Mouse (Mus musculus): ENCODE results near the gene Prss30. TPM values are rescaled to one million over a fixed set of nuclear protein-coding genes. Genes with fewer than 3 reads are reported as not detected.
"Not testable (repeated sequence)": the region's sequence is repeated elsewhere in the genome, so short reads cannot be mapped to it uniquely, and the experiment has no call there.

Gene Prss30
- polyA plus RNA-seq, 1 experiment from 2014 or later = not detected

GRCm38 (mm10) chr17:23947486-23947885 is 32.9 kb downstream of the Prss30 start:
- H3K36me3 ChIP-seq; H3K4me2 ChIP-seq (replicated peaks); H3K27me3 ChIP-seq; ATAC-seq (ENCODE audit: low FRiP score, low read depth); H3K4me3 ChIP-seq; H3K9ac ChIP-seq; H3K9me3 ChIP-seq; H3K4me1 ChIP-seq; H3K27ac ChIP-seq: not testable (repeated sequence)
- 82% methylated on average over 4 of the region's 4 CpGs for WGBS

- Histone ChIP-seq H3K4me3 (no peak within 1 kb of the TSS), H3K4me1 (no peaks in the 10 kb centered on the region), H3K9me3 (no peaks in the 10 kb centered on the region), H3K27ac (no peak within 1 kb of the TSS), H3K4me2 (replicated peaks) (no peak within 1 kb of the TSS), H3K36me3 (no peaks in the 10 kb centered on the region), H3K9ac (no peak within 1 kb of the TSS), H3K27me3 (no peaks in the 10 kb centered on the region)
- ATAC-seq (ENCODE audit: low FRiP score, low read depth) = no peak
Observed at GRCm38 (mm10) chr17:23941372-23941771, 39.0 kb downstream of the Prss30 start, which contains the start of gene Sbp. Gene Sbp (plus strand): TSS chr17:23941672.

GRCm38 (mm10) chr17:23931157-23931556 is 49.2 kb downstream of the Prss30 start:
- 74% methylated on average over 5 of the region's 5 CpGs for WGBS
- no peak overlapping the region for H3K9ac ChIP-seq

GRCm38 (mm10) chr17:23925090-23925493 is 55.3 kb downstream of the Prss30 start:
- Histone ChIP-seq H3K4me3 (peak overlapping the region; percentile 57), H3K27ac (peak overlapping the region; percentile 94), H3K4me2 (replicated peaks) (peak overlapping the region; percentile 76), H3K4me1 (peaks cover 9% of the 10 kb centered on the region), H3K9me3 (no peaks in the 10 kb centered on the region), H3K27me3 (no peaks in the 10 kb centered on the region), H3K9ac (peak overlapping the region; percentile 74), H3K36me3 (no peaks in the 10 kb centered on the region)
- peak; percentile 78 for ATAC-seq (ENCODE audit: low FRiP score, low read depth)
- WGBS = under 1% methylated on average over 14 of the region's 14 CpGs

More at GRCm38 (mm10) chr17:23931157-23931556, 49.2 kb downstream of the Prss30 start:
- no peak for ATAC-seq (ENCODE audit: low FRiP score, low read depth)
- Histone ChIP-seq H3K4me3 (no peak overlapping the region), H3K9me3 (no peaks in the 10 kb centered on the region), H3K27me3 (no peaks in the 10 kb centered on the region), H3K4me1 (no peaks in the 10 kb centered on the region), H3K36me3 (no peaks in the 10 kb centered on the region), H3K4me2 (replicated peaks) (no peak overlapping the region), H3K27ac (no peak overlapping the region)

- Histone ChIP-seq H3K36me3 (no peaks in the 10 kb centered on the region), H3K4me2 (replicated peaks) (peak overlapping the region; percentile 76), H3K27me3 (no peaks in the 10 kb centered on the region), H3K27ac (peak overlapping the region; percentile 94), H3K9ac (peak overlapping the region; percentile 74), H3K9me3 (no peaks in the 10 kb centered on the region), H3K4me3 (peak overlapping the region; percentile 57), H3K4me1 (peaks cover 9% of the 10 kb centered on the region)
- 0% methylated on average over 29 of the region's 29 CpGs for WGBS
- peak; percentile 98 for ATAC-seq (ENCODE audit: low FRiP score, low read depth)
Observed at GRCm38 (mm10) chr17:23924531-23925007, 55.8 kb downstream of the Prss30 start.

Small RNA genes lying within 50 kb of the gene (microRNA-seq; reads per million reads assigned to microRNA genes)
- not detected for gene Gm27700

Other genes with a start within 250 kb of the Prss30 start
- gene Paqr4, start 239.7 kb downstream of the Prss30 start, polyA plus RNA-seq (2015; fragmentation: Nextera tagmentation; extraction: Ambion mirVana) = 15.5 and 16.1 TPM in 2 replicates
- 39.5 and 46.3 TPM in 2 replicates for gene Kremen2, start 234.7 kb downstream of the Prss30 start, polyA plus RNA-seq (2015; fragmentation: Nextera tagmentation; extraction: Ambion mirVana)
- 103 and 107 TPM in 2 replicates for gene Flywch1, start 209.0 kb downstream of the Prss30 start, polyA plus RNA-seq (2015; fragmentation: Nextera tagmentation; extraction: Ambion mirVana)
- gene Flywch2, start 194.5 kb downstream of the Prss30 start, polyA plus RNA-seq (2015; fragmentation: Nextera tagmentation; extraction: Ambion mirVana) = 68.0 and 70.5 TPM in 2 replicates
- gene Srrm2, start 190.0 kb downstream of the Prss30 start, polyA plus RNA-seq (2015; fragmentation: Nextera tagmentation; extraction: Ambion mirVana) = 606 and 615 TPM in 2 replicates
- gene Elob, start 151.4 kb downstream of the Prss30 start, polyA plus RNA-seq (2015; fragmentation: Nextera tagmentation; extraction: Ambion mirVana) = 1,219 and 1,256 TPM in 2 replicates
- not detected in 2 replicates for gene Prss33, start 144.5 kb downstream of the Prss30 start, polyA plus RNA-seq (2015; fragmentation: Nextera tagmentation; extraction: Ambion mirVana)
- not detected in 2 replicates for gene Prss32, start 136.7 kb downstream of the Prss30 start, polyA plus RNA-seq (2015; fragmentation: Nextera tagmentation; extraction: Ambion mirVana)
- 1.7 and 2.4 TPM in 2 replicates for gene Prss41, start 136.4 kb downstream of the Prss30 start, polyA plus RNA-seq (2015; fragmentation: Nextera tagmentation; extraction: Ambion mirVana)
- not detected in 2 replicates for gene Prss21, start 112.5 kb downstream of the Prss30 start, polyA plus RNA-seq (2015; fragmentation: Nextera tagmentation; extraction: Ambion mirVana)
- not detected in 2 replicates for gene Dcpp1, start 99.7 kb downstream of the Prss30 start, polyA plus RNA-seq (2015; fragmentation: Nextera tagmentation; extraction: Ambion mirVana)
- gene Dcpp2, start 99.7 kb downstream of the Prss30 start, polyA plus RNA-seq (2015; fragmentation: Nextera tagmentation; extraction: Ambion mirVana) = not detected in 2 replicates
- not detected in 2 replicates for gene Dcpp3, start 63.1 kb downstream of the Prss30 start, polyA plus RNA-seq (2015; fragmentation: Nextera tagmentation; extraction: Ambion mirVana)
- gene Sbp, start 38.9 kb downstream of the Prss30 start, polyA plus RNA-seq (2015; fragmentation: Nextera tagmentation; extraction: Ambion mirVana) = not detected in 2 replicates
- not detected in 2 replicates for gene Sbpl, start 25.3 kb downstream of the Prss30 start, polyA plus RNA-seq (2015; fragmentation: Nextera tagmentation; extraction: Ambion mirVana)
- 0.47 and 0.60 TPM in 2 replicates for gene Prss22, start 17.5 kb upstream of the Prss30 start, polyA plus RNA-seq (2015; fragmentation: Nextera tagmentation; extraction: Ambion mirVana)
- gene Prss27, start 57.6 kb upstream of the Prss30 start, polyA plus RNA-seq (2015; fragmentation: Nextera tagmentation; extraction: Ambion mirVana) = 0.52 and 0.55 TPM in 2 replicates
- gene Kctd5, start 92.9 kb upstream of the Prss30 start, polyA plus RNA-seq (2015; fragmentation: Nextera tagmentation; extraction: Ambion mirVana) = 75.7 and 77.4 TPM in 2 replicates
- gene Pdpk1, start 170.4 kb upstream of the Prss30 start, polyA plus RNA-seq (2015; fragmentation: Nextera tagmentation; extraction: Ambion mirVana) = 37.9 and 38.2 TPM in 2 replicates
- 36.9 and 38.1 TPM in 2 replicates for gene Amdhd2, start 183.2 kb upstream of the Prss30 start, polyA plus RNA-seq (2015; fragmentation: Nextera tagmentation; extraction: Ambion mirVana)
- 446 and 468 TPM in 2 replicates for gene Atp6v0c, start 189.1 kb upstream of the Prss30 start, polyA plus RNA-seq (2015; fragmentation: Nextera tagmentation; extraction: Ambion mirVana)
- gene Tbc1d24, start 225.0 kb upstream of the Prss30 start, polyA plus RNA-seq (2015; fragmentation: Nextera tagmentation; extraction: Ambion mirVana) = 9.1 and 10.2 TPM in 2 replicates
- gene Ntn3, start 229.0 kb upstream of the Prss30 start, polyA plus RNA-seq (2015; fragmentation: Nextera tagmentation; extraction: Ambion mirVana) = 14.5 and 14.9 TPM in 2 replicates
- 15.8 and 16.3 TPM in 2 replicates for gene Tedc2, start 240.3 kb upstream of the Prss30 start, polyA plus RNA-seq (2015; fragmentation: Nextera tagmentation; extraction: Ambion mirVana)

Measured in limb, embryonic 13.5 days (tissue).